Mouse (Mus musculus): ENCODE measurements around the gene Smpdl3a.

GRCm38 (mm10) chr10:57784131-57784875, 9.8 kb upstream of the Smpdl3a start:
- TF ChIP-seq GATA1 (IDR thresholded peaks at IDR 0.05; ENCODE audit: borderline replicate concordance, low read length): no peak
- no peak for TF ChIP-seq FLI1 (IDR thresholded peaks at IDR 0.05; ENCODE audit: low read length)
